Mouse (Mus musculus): ENCODE measurements around the gene Ndufa4l2.

Ndufa4l2 gene

GRCm38 (mm10) chr10:127527481-127527880 is 12.7 kb downstream of the Ndufa4l2 start:
- no peak for DNase-seq

GRCm38 (mm10) chr10:127530945-127531344 is 16.2 kb downstream of the Ndufa4l2 start:
- no peak for DNase-seq

- DNase-seq = no peak
These were observed 16.8 kb downstream of the Ndufa4l2 start for GRCm38 (mm10) chr10:127531548-127531947.

DNA sequence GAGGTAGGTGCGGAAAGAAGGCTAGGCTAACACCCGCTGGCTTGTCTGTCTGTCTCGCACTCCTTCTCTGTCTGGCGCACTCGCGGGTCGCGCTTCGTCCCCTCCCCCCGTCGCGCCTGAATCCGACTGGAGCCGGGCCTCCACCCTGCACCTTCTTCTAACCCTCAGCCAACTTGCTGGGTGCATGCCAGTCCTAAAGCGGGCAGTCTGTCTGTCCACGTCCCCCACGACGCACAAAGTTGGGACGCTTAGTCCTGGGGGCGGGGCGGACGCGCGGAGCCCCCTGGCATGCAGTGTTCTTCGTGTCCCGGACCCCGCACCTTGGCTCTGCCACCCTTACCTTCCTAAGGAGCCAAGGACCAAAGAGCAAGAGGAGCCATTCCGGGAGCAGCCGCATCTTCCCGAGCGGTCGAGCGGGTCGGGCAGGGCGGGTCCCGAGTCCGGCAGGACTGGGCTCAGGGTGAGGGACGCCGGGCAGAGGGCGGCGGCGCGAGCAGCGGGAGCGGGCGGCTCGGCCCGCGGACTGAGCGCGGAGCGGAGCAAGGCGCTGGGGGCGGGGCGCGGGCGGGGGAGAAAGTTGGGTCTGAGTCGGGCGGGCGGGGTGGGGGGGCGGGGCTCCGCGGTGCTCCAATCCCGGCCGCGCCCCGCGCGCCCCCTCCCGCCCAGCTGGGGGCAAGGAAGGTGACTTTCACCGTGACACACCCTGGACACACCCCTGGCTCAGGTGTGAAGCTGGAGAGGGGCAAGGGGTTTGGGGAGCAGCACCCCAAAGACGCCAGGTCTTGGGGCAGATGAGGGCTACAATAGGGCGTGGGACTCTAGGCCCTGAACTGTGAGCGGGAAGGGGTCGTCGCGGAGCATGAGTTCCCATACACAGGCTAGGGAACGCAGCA is 19.5 kb downstream of the Ndufa4l2 start, which contains the start of gene Nxph4:
Nxph4 (minus strand) TSS at position 524 of the 893 bp plus-strand sequence.
- no peak for DNase-seq

- no peak for DNase-seq
These were observed 20.2 kb downstream of the Ndufa4l2 start for GRCm38 (mm10) chr10:127534929-127535384.

DNA sequence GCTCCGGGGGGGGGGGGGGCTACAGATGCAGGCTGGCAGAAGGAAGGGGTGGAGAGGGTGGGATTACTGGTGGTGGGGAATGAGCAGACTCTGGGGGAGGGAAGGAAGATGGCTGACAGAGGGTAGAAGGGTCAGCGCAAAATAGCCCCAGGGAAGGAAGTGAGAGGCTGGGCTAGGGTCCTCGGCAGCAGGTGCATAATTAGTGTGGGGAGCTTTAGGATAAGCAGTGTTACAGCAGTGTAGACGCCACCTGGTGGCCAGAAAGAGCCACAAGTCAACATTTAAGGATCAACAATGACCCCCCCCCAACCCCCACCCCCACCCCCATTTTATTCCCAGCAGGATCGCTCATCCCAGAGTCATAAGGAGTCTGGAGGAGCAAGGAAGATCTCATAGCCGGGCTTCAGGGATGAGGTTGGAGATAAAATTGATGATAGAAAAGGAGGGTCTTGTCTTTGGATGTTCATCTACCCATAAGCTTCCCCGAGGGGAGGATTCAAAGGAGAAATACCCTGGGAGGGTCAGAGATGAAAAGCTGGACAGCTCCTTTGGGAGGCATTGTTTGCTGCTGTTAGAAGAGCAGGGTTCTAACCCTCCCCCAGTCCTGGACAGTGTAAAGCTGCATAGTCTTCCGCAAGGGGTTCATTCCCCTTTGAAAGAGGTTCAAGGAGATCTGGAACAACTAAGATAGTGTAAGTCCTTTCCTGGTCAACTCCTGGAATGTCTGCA is 22.0 kb downstream of the Ndufa4l2 start:
- DNase-seq = peak; percentile 66 to 72

DNA sequence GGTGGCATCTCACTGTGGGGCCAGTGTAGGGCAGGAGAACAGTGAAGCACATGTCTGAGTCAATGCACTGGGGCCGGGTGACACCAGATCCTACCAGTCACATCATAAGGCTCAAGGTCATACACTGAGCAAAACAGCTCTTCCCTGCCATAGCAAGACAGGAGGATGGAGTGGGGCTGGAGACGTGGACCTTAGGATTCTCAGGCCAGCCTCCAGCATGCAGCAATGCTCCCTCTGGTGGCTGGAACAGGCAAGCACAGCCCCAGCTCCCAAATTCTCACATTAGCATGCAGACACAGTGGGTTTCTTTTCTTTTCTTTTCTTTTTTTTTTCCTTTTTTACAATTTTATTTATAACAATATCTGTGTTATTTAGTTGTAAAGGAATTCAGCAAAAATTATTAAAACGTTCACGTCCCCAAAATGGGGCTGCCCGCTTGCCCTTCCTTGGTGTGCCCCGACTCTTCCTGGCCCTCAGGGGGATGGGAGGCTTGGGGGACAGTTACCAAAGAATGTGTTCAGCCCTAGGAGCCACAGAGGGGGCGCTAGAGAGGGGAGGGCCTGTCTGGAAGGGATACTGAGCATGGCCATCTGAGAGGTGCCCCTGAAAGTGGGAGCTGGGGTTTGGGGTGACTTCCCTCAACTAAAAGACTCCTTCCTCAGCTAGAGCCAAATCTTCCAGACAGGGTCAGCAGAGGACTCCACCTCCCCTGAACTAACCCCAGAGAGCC is 23.3 kb downstream of the Ndufa4l2 start:
- peak; percentile 87 to 89 for DNase-seq

DNA sequence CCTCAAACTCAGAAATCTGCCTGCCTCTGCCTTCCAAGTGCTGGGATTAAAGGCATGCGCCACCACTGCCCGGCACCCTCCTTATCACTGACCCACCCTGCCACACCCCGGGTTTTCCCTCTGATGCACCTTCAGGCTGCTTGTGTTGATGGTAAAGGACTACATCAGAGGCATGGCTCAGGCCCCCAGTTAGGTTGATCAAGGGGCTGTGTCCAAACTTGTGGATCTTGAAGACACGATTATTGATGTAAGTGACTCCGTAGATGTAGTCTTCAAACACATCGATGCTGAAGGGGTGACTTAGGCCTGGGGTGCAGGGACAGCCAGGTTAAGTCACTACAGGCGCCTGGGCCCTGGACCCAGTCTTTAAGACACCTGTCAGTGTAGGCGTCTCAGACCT is 26.7 kb downstream of the Ndufa4l2 start:
- no peak for DNase-seq

DNA sequence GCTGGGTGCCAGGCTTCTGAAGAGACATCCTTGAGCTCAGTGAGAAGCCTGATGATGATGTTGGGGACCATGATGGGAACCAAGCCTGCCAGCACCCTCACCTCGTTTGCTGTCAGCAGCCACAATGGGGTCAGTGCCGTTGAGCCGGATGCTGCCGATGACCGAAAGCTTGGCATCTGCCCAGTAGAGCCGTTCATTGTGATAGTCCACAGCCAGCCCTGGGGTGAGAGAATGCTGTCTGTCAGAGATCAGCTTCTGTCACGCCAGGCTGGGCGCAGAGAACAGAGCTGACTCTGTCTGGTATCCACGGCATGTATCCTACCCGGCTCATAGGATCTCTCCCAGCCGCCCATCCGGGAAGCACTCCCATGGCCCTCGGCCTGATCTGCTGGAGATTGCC is 27.3 kb downstream of the Ndufa4l2 start:
- DNase-seq = peak; percentile 63 to 66

DNA sequence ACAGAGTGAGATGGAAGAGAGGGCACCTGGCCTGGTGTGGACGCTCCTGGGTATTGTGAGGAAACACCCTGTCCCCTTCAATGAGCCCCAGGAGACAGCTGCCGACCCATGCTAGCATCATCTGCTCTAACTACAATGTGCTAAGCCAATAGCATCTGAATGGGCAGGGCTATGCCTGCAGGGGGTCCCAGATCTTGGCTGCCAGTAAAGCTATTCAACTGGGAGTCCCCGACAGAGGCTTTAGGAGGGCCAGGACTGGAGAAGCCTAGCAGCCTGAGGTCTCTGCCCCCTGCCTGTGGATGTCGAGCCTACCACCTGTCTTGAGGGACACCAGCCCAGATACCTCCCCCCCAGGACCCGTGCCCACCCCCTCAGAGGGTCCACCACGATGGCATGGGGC is 28.0 kb downstream of the Ndufa4l2 start:
- peak; percentile 55 to 56 for DNase-seq

DNA sequence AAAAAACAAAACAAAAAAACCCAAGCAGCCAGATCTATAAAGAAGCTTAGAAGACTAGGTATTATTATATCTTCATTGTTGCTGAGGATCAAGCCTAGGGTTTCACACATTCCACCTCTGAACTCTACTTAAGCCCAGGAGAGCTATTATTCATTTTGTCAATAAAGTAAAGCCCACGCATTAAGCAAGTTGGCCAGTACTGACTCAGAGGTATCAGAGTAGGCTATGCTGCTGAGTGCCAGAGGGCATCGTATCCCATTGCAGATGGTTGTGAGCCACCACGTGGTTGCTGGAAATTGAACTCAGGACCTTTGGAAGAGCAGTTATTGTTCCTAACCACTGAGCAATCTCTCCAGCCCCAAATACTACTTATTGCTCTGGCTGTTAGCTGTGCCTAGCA is 29.1 kb downstream of the Ndufa4l2 start:
- DNase-seq = no peak

DNA sequence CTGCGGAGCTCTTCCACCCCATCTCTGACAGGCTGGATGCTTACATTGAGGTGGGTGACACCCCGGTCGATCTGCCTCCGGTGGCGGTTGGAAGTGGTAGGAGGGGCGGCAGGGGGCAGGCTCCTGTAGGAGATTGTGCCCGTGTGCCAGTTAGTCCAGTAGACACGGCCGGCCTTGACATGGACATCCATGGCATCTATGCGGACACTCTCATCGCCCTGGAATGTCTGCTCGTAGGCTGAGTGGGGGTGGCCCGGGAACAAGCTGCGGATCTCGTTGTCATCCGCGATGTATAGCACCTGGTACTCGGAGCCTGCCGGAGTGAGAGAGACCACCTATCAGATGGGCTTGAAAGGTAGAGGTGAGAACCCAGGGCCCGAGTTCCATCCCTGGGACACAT is 29.6 kb downstream of the Ndufa4l2 start:
- no peak for DNase-seq

DNA sequence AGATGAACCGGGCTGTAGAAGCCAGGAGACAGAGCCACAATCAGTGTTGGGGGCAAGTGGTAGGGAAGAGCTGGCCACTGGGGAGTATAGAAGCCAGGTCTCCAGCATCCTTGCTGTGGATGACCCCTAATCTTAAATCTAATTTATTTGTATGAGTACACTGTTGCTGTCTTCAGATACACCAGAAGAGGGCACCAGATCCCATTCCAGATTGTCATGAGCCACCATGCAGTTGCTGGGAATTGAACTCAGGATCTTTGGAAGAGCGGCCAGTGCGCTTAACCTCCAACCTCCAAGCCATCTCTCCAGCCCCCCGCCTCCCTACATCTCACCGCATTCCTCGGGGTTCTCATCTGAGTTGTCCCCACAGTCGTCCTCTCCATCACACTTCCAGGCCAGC is 31.7 kb downstream of the Ndufa4l2 start:
- no peak for DNase-seq

DNA sequence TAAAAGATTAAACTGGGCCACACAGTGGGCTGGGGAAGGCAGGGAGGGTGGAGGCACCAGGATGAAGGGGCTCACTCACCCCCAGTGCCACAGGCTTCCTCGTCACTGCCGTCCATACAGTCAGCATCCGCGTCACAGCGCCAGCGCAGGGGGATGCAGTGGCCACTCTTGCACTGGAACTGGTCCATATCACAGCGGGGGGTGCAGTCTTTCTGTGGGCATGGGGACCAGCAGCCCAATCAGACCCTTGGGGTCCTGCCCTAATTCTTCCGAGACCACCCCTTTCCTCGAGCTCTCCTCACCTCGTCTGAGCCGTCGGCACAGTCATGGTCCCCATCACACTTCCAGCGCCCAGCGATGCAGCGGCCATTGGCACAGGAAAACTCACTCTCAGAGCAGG is 33.5 kb downstream of the Ndufa4l2 start:
- DNase-seq = no peak

- DNase-seq = no peak
These were observed 35.1 kb downstream of the Ndufa4l2 start for GRCm38 (mm10) chr10:127549892-127550291.

DNA sequence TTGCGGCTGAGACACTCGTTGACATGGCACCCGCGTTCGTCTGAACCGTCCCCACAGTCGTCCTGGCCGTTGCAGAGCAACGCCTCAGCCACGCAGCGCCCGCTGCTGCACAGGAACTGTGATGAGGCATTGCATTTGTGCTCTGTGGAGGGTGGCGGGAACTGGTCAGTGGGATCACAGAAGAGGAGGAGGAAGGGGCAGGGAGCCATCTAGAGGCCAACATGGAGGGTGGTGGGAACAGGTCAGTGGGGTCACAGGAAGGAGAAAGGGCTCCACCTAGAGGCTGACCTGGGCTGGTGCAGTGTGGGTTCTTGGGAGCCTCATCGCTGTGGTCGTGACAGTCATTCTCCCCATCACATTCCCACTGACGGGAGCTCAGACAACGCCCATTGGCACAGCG is 40.9 kb downstream of the Ndufa4l2 start:
- peak; percentile 48 to 53 for DNase-seq

GRCm38 (mm10) chr10:127557397-127557796 is 42.6 kb downstream of the Ndufa4l2 start:
- no peak for DNase-seq

GRCm38 (mm10) chr10:127561145-127561544 is 46.4 kb downstream of the Ndufa4l2 start:
- no peak for DNase-seq

DNA sequence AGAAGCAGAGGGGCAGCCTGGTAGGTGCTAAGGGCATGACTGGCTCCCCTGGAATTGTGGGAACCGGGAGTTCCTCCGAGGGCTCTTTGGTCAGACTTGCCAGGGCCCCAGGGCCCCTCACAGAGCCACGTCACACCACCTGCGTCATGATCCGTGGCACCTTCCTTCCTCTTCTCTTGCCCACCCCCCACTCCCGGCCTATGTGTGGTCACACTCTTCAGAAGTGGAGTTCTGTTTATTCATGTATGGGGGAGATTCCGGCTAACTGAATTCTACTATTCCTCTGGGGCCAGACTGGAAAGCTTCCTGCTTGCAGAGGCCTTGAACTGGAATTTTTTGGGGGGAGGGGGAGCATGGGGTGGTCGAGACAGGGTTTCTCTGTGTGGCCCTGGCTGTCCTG is 49.1 kb downstream of the Ndufa4l2 start:
- no peak for DNase-seq

GRCm38 (mm10) chr10:127564301-127564700 is 49.5 kb downstream of the Ndufa4l2 start:
- DNase-seq = no peak
